Mouse (Mus musculus): ENCODE data around the gene Cacnb1.

Cacnb1 gene

GRCm38 (mm10) chr11:97987551-97988526 lies 35.0 kb downstream of the Cacnb1 start:
- intact Hi-C loops (cut with DNase I) = loop anchor here (2.0 to 5.0 kb wide), 3 partner anchors 53 to 191 kb away; partner anchors contain the start of gene Lasp1

GRCm38 (mm10) chr11:97986738-97987465 lies 35.9 kb downstream of the Cacnb1 start:
- intact Hi-C loops (cut with DNase I) = loop anchor here (2.0 to 5.0 kb wide), 3 partner anchors 52 to 190 kb away; partner anchors contain the start of gene Lasp1

GRCm38 (mm10) chr11:97985727-97986677 lies 36.8 kb downstream of the Cacnb1 start, which contains the start of gene Plxdc1:
Plxdc1 (minus strand) TSS chr11:97986444.
- intact Hi-C loops (cut with DNase I) = loop anchor here (2.0 to 5.0 kb wide), 3 partner anchors 51 to 189 kb away; partner anchors contain the start of gene Lasp1

GRCm38 (mm10) chr11:97983983-97984382 lies 38.9 kb downstream of the Cacnb1 start:
- intact Hi-C loops (cut with DNase I) = no loop called here

- intact Hi-C loops (cut with DNase I) = no loop called here
Measured at GRCm38 (mm10) chr11:97983506-97983905, 39.3 kb downstream of the Cacnb1 start.

- intact Hi-C loops (cut with DNase I) = no loop called here
Measured at GRCm38 (mm10) chr11:97982721-97983120, 40.1 kb downstream of the Cacnb1 start.

GRCm38 (mm10) chr11:97980531-97980966 lies 42.3 kb downstream of the Cacnb1 start:
- intact Hi-C loops (cut with DNase I) = no loop called here

GRCm38 (mm10) chr11:97979824-97980495 lies 42.9 kb downstream of the Cacnb1 start:
- intact Hi-C loops (cut with DNase I) = no loop called here

- intact Hi-C loops (cut with DNase I) = no loop called here
Measured at GRCm38 (mm10) chr11:97978392-97978791, 44.4 kb downstream of the Cacnb1 start.

- intact Hi-C loops (cut with DNase I) = no loop called here
Measured at GRCm38 (mm10) chr11:97977797-97978196, 45.0 kb downstream of the Cacnb1 start.

GRCm38 (mm10) chr11:97974746-97975145 lies 48.1 kb downstream of the Cacnb1 start:
- intact Hi-C loops (cut with DNase I) = no loop called here

GRCm38 (mm10) chr11:97974141-97974540 lies 48.7 kb downstream of the Cacnb1 start:
- intact Hi-C loops (cut with DNase I) = no loop called here

- intact Hi-C loops (cut with DNase I) = no loop called here
Measured at GRCm38 (mm10) chr11:97972434-97972833, 50.4 kb downstream of the Cacnb1 start.

- intact Hi-C loops (cut with DNase I) = no loop called here
Measured at GRCm38 (mm10) chr11:97971232-97971631, 51.6 kb downstream of the Cacnb1 start.

- intact Hi-C loops (cut with DNase I) = no loop called here
Measured at GRCm38 (mm10) chr11:97970771-97971170, 52.1 kb downstream of the Cacnb1 start.

- intact Hi-C loops (cut with DNase I) = no loop called here
Measured at GRCm38 (mm10) chr11:97968385-97968784, 54.4 kb downstream of the Cacnb1 start.

GRCm38 (mm10) chr11:97967114-97967513 lies 55.7 kb downstream of the Cacnb1 start:
- intact Hi-C loops (cut with DNase I) = no loop called here

GRCm38 (mm10) chr11:97960907-97961306 lies 61.9 kb downstream of the Cacnb1 start:
- intact Hi-C loops (cut with DNase I) = no loop called here

- intact Hi-C loops (cut with DNase I) = no loop called here
Measured at GRCm38 (mm10) chr11:97959300-97959680, 63.5 kb downstream of the Cacnb1 start.
